Mouse (Mus musculus) urinary bladder, postnatal 14 days (tissue): Measurements from ENCODE around the gene Ak4.

Source experiments
- DNase-seq: peaks from one replicate; pipeline ENCODE4 v3.0.0; 2021; ENCODE audit warnings: low spot score

The Ak4 gene

DNA sequence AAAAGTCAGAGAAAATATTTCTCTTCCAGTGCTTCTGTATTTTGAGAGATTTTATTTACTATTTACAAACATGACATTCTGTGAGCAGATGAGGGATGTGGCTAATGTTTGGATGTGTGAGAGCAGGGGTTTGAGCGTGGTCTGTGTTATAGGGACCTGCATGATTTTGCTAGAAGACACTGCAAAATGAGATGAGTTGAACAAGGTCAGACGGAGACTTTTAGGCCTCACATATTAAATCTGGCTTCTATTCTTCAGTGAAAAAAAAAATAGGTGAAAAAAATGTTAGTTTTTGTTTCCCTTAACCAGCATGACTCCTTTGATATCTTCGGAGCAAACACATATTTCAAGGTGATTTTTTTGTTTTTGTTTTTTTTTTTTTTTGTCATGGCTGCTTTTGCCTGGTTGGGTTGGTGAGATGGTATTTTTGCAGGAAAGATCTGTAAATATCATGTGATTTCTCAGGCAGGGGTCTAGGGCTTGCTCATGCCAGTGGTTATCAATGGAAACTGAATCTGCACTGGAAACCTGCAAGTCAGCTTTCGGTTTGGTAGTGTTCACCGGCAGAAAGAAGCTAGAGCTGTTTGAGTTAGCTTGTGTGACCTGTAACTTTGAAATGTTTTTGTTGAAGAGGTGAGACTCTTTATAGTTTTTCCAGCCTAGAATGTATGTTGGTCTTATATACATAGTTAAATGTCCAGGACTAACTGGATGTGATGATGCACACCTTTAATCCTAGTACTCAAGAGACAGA, 92.9 kb downstream of the Ak4 start:
- no peak for DNase-seq

DNA sequence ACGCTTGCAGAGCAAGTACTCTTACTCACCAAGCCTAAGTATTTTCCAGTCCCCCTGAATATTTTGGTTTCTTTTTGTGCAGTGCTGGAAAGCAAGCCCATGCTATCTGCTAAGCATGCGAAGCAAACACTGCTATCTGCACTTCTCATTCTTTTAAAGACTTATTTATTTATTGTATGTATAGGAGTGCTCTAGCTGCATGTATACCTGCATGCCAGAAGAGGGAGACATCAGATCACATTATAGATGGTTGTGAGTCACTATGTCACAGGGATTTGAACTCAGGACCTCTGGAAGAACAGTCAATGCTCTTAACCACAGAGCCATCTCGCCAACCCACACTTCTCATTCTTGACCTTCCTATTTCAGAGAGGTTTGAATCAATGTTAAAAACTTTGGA, 94.2 kb downstream of the Ak4 start:
- DNase-seq: no peak

DNA sequence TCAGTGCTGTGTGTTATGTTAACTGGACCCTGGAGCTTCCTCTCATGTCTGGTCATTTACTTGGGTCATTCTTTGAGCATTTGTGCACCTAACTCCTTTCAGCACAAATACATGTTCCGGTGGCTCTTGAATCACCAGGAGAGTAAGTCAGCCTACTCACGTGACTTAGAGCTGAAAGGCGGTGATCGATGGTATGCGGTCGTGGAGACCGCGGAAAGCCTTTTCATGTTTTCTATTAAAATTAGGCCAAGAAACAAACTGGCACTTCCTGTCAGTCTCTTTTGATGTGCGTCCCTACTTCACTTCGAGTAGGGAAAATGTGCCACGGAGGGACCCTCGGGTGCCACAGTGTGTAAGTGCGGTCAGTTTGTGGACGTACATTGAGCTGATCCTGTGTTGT, 96.8 kb downstream of the Ak4 start:
- DNase-seq: no peak
